Mouse (Mus musculus) central nervous system, embryonic 18 days (tissue): ENCODE results near the gene Asah2. TPM values are rescaled to one million over a fixed set of nuclear protein-coding genes. Genes with fewer than 3 reads are reported as not detected.

ENCODE experiments used
- polyA plus RNA-seq: library from polyadenylated mRNA; depleted of rRNA; stranded (reverse); fragments of >200 nt; gene quantifications from 2 replicates; pipeline ENCODE4 v1.2.3, GENCODE M21; 2012; rRNA removed

Asah2 gene
- polyA plus RNA-seq, result 1.5 and 2.0 TPM in 2 replicates

GRCm38 (mm10) chr19:32107771-32108306 lies at the start of gene Asah2:
Gene Asah2 (minus strand): TSS chr19:32108211.

Other genes starting within 250 kb of the Asah2 start
- not detected in 2 replicates for gene A1cf, start 239.4 kb downstream of the Asah2 start, polyA plus RNA-seq